17 mouse cellular contexts compared by ENCODE assay signal in the genomic region with DNA sequence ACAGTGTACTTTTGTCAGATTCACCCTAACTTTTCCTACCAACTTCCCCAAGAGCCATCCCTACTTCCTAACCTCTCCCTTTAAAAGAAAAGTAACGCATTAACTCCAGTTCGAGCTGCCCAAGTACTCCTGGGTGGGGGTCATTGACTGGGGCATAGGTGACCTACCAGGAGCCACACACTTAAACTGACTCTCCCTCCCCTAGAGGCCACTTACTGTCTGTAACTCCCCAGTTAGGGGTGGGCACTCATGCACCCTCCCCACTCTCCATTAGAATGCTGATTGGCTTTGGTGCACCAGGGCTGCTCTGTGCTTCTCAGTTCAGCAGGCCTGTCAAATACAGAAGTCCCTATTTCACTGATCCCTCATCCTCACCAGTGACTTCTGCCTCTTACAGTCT.
"Had no signal": no experiment of that assay in that cellular context is flagged by ENCODE, and none has a peak within 500 bp of the region (broad histone marks: within the 10 kb centered on the region; RNA-seq: fewer than 3 reads in every experiment).

No protein-coding gene starts in this region.

- H3K9me3 ChIP-seq: intestine, embryonic 15.5 days; kidney, embryonic 15.5 days; limb, embryonic 10.5 days; limb, embryonic 13.5 days; liver, embryonic 15.5 days; megakaryocyte, embryonic 14.5 days; stomach, embryonic 15.5 days had no signal

- H3K27me3 ChIP-seq: intestine, embryonic 15.5 days; kidney, embryonic 15.5 days; limb, embryonic 13.5 days; liver, embryonic 15.5 days; megakaryocyte, embryonic 14.5 days; stomach, embryonic 15.5 days had no signal

- H3K4me3 ChIP-seq: intestine, embryonic 15.5 days; kidney, embryonic 15.5 days; limb, embryonic 10.5 days; limb, embryonic 13.5 days; liver, embryonic 15.5 days; megakaryocyte, embryonic 14.5 days; stomach, embryonic 15.5 days had no signal

- H3K9ac ChIP-seq: intestine, embryonic 15.5 days; kidney, embryonic 15.5 days; limb, embryonic 13.5 days; liver, embryonic 15.5 days; stomach, embryonic 15.5 days had no signal

- H3K4me1 ChIP-seq: intestine, embryonic 15.5 days; kidney, embryonic 15.5 days; limb, embryonic 10.5 days; limb, embryonic 13.5 days; liver, embryonic 15.5 days; stomach, embryonic 15.5 days had no signal

- H3K4me2 ChIP-seq: intestine, embryonic 15.5 days; kidney, embryonic 15.5 days; limb, embryonic 13.5 days; liver, embryonic 15.5 days; midbrain, embryonic 11.5 days; stomach, embryonic 15.5 days had no signal

- H3K36me3 ChIP-seq: intestine, embryonic 15.5 days had no signal

- ATAC-seq: intestine, embryonic 15.5 days had no signal

- H3K27ac ChIP-seq: intestine, embryonic 15.5 days; kidney, embryonic 15.5 days; limb, embryonic 10.5 days; limb, embryonic 13.5 days; liver, embryonic 15.5 days; macrophage; stomach, embryonic 15.5 days had no signal

- DNase-seq: kidney, adult 11 months; kidney, postnatal 14 days; lung, adult 2 months; midbrain, embryonic 14.5 days; right cerebral cortex, adult 18-20 months; right cerebral cortex, postnatal 14 days; right cerebral cortex, postnatal 4 days; thymus, postnatal 36 days had no signal
